8 mouse cellular contexts compared by ENCODE assay signal in the genomic region with DNA sequence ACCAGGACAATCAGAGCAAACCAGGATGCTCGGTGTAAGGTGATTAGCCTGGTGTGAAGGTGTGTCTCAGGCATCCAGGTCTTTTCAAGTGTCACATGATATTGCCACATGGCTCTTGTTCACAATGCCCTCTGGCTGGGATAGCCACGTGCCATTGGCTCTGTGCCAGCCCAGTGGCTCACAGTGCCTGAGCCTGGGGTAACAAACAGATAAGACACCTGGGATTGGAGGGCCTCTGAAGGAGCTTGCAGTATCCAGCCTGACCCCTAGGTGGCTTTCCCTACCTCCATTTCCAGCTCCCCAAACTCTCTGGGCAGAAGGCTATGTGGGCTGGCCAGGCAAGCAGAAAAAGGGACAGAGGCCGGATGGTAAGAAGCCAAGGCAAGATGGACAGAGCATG. TPM values are rescaled to one million over a fixed set of nuclear protein-coding genes. Genes with fewer than 3 reads are reported as not detected.
A peak's percentile ranks its signal among the peaks of the same experiment; 100 is the strongest.
DNase-seq lines count a peak whose midpoint lies in the region; ATAC-seq and TF ChIP-seq lines count a peak whose summit lies in the region.

No protein-coding gene starts in this region.

- ATAC-seq in frontal cortex, adult (ENCODE audit: low TSS enrichment) = 0 out of 2 replicates have a peak, but pooled peaks have one; percentile 18
- ATAC-seq in forebrain, postnatal 0 days = no peak
- peak; percentile 73 for ATAC-seq in stomach, embryonic 14.5 days (ENCODE audit: insufficient number of reproducible peaks, insufficient read depth, low FRiP score, low read depth)

- WGBS in forebrain, postnatal 0 days = 30% methylated on average over 3 of the region's 3 CpGs
- WGBS in stomach, embryonic 14.5 days = 32% methylated on average over 3 of the region's 3 CpGs

- no peak for DNase-seq in frontal cortex, postnatal 25 days (ENCODE audit: low spot score in 2 of 2)
- DNase-seq in A20 (ENCODE audit: low read depth, low spot score) = peak; percentile 44
- peak; percentile 13 for DNase-seq in c-Kit-positive CD71-positive TER-119-positive erythroid progenitor cells, embryonic 14.5 days (ENCODE audit: low spot score)
- DNase-seq in forebrain, postnatal 0 days = no peak
- peak; percentile 42 to 73 for DNase-seq in kidney, postnatal 36 days
- no peak for DNase-seq in right cerebral cortex, postnatal 36 days (ENCODE audit: low spot score in 2 of 2)

- H3K9me3 ChIP-seq in forebrain, postnatal 0 days (ENCODE audit: low read length) = no peaks in the 10 kb centered on the region
- no peaks in the 10 kb centered on the region for H3K9me3 ChIP-seq in stomach, embryonic 14.5 days (ENCODE audit: control insufficient read depth, low read depth, low read length)

- no peak overlapping the region for H3K4me2 ChIP-seq in forebrain, postnatal 0 days (ENCODE audit: low read depth)
- no peak overlapping the region for H3K4me2 ChIP-seq in stomach, embryonic 14.5 days (replicated peaks; ENCODE audit: low read depth, low read length)

- no peak overlapping the region for H3K4me3 ChIP-seq in forebrain, postnatal 0 days (ENCODE audit: low read depth, low read length)
- H3K4me3 ChIP-seq in stomach, embryonic 14.5 days (ENCODE audit: low read depth, low read length) = no peak overlapping the region

- no peak overlapping the region for H3K27ac ChIP-seq in forebrain, postnatal 0 days (ENCODE audit: low read depth, low read length)
- no peak overlapping the region for H3K27ac ChIP-seq in stomach, embryonic 14.5 days (ENCODE audit: low read length)

- peak; percentile 57 for TF ChIP-seq CTCF in forebrain, postnatal 0 days (IDR thresholded peaks at IDR 0.05; ENCODE audit: low read depth)

- no peak overlapping the region for H3K9ac ChIP-seq in forebrain, postnatal 0 days
- H3K9ac ChIP-seq in stomach, embryonic 14.5 days (replicated peaks; ENCODE audit: low read depth, low read length) = no peak overlapping the region

- no peaks in the 10 kb centered on the region for H3K27me3 ChIP-seq in forebrain, postnatal 0 days (ENCODE audit: insufficient read depth, low read length)
- no peaks in the 10 kb centered on the region for H3K27me3 ChIP-seq in stomach, embryonic 14.5 days (ENCODE audit: control insufficient read depth, insufficient read depth, low read length)

- peaks cover 2% of the 10 kb centered on the region; the same call in 1 of the 2 replicates for H3K4me1 ChIP-seq in forebrain, postnatal 0 days (ENCODE audit: insufficient read depth)
- H3K4me1 ChIP-seq in stomach, embryonic 14.5 days (ENCODE audit: control insufficient read depth, insufficient read depth, low read length) = no peaks in the 10 kb centered on the region

- H3K36me3 ChIP-seq in forebrain, postnatal 0 days (ENCODE audit: insufficient read depth) = no peaks in the 10 kb centered on the region
- H3K36me3 ChIP-seq in stomach, embryonic 14.5 days (ENCODE audit: control insufficient read depth, insufficient read depth, low read length) = no peaks in the 10 kb centered on the region

RNA-seq across cellular contexts. Expression of a gene that starts 35.6 kb away (rescaled TPM):
- 57.1 and 62.5 TPM in 2 replicates for total RNA-seq in forebrain, postnatal 0 days (2014; rRNA removed)
- 12.9 and 17.3 TPM in 2 replicates for polyA plus RNA-seq in forebrain, postnatal 0 days (2015; fragmentation: Nextera tagmentation; extraction: Ambion mirVana)
- 3.2 and 3.9 TPM in 2 replicates for polyA plus RNA-seq in stomach, embryonic 14.5 days (2014; fragmentation: Nextera tagmentation; extraction: Ambion mirVana)

Comparison
In these comparisons a context has a peak if more than half of its experiments do, and no peak if none do; other contexts are left out.
1. DNase-seq: peak in A20 (single experiment), c-Kit-positive CD71-positive TER-119-positive erythroid progenitor cells, embryonic 14.5 days (single experiment) and kidney, postnatal 36 days (2 of 2); none in frontal cortex, postnatal 25 days (0 of 2), forebrain, postnatal 0 days (single experiment) and right cerebral cortex, postnatal 36 days (0 of 2).